In the genomic region with DNA sequence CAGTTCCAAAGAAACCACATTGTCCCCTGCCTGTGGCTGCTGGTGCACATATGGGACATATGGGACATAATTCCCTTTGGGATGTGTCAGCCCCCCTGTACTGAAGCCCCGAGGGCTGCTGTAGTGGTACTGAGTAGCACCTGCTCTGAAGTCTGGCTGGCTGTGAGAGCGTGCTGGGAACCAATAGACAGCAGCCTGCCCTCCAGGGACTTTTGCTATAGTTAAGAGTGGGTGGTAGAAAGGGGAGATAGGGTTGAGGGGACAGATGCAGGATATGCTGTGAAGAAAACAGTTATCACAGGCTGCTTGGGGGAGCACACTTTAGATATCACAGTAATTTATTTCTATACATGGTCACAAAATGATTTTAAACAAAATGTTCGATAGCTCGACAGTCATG, we compare ENCODE assay signal across 20 mouse cellular contexts.
DNase-seq lines count a peak whose midpoint lies in the region; ATAC-seq lines count a peak whose summit lies in the region.
"Had no signal": no experiment of that assay in that cellular context is flagged by ENCODE, and none has a peak within 500 bp of the region (broad histone marks: within the 10 kb centered on the region; RNA-seq: fewer than 3 reads in every experiment).

No protein-coding gene starts in this region.

- H3K4me3 ChIP-seq in hindbrain, embryonic 16.5 days (ENCODE audit: low read length), result no peak overlapping the region
- no peak overlapping the region for H3K4me3 ChIP-seq in hindbrain, embryonic 14.5 days (replicated peaks; ENCODE audit: low read length)
- no peak overlapping the region for H3K4me3 ChIP-seq in neural tube, embryonic 14.5 days (ENCODE audit: low read depth, low read length)
- H3K4me3 ChIP-seq in neural tube, embryonic 15.5 days (replicated peaks), result no peak overlapping the region
- H3K4me3 ChIP-seq: embryonic facial prominence, embryonic 13.5 days; forebrain, embryonic 12.5 days; gastrocnemius, adult 2 months; heart, embryonic 12.5 days; hindbrain, embryonic 10.5 days had no signal

- ATAC-seq in hindbrain, embryonic 16.5 days, result 0 out of 2 replicates have a peak, but pooled peaks have one; percentile 24
- ATAC-seq in hindbrain, embryonic 14.5 days (ENCODE audit: low FRiP score), result no peak
- peak; percentile 49; the same call in 1 of the 2 replicates for ATAC-seq in neural tube, embryonic 14.5 days (ENCODE audit: low read depth)
- ATAC-seq in neural tube, embryonic 15.5 days (ENCODE audit: low FRiP score), result no peak
- ATAC-seq: activated CD4-positive, CD25-positive, alpha-beta regulatory T cell, adult 4 months; Patski had no signal

- H3K9me3 ChIP-seq in hindbrain, embryonic 16.5 days (ENCODE audit: control insufficient read depth, low read length), result peaks cover 3% of the 10 kb centered on the region
- peaks cover 9% of the 10 kb centered on the region; the same call in 1 of the 2 replicates for H3K9me3 ChIP-seq in hindbrain, embryonic 14.5 days (ENCODE audit: control insufficient read depth, low read length)
- peaks cover 4% of the 10 kb centered on the region; the same call in 1 of the 2 replicates for H3K9me3 ChIP-seq in neural tube, embryonic 14.5 days (ENCODE audit: control insufficient read depth, low read length)
- H3K9me3 ChIP-seq in neural tube, embryonic 15.5 days (replicated peaks), result 0 out of 2 replicates have a peak, but pooled peaks cover 3% of the 10 kb centered on the region
- H3K9me3 ChIP-seq: embryonic facial prominence, embryonic 13.5 days had no signal

- DNase-seq in hindbrain, embryonic 14.5 days (ENCODE audit: low spot score), result no peak
- peak; percentile 67 to 72 for DNase-seq in B cell, adult 2 months
- DNase-seq in splenic B cell, adult 2 months (ENCODE audit: low read depth, low spot score), result peak; percentile 72
- no peak for DNase-seq in left cerebral cortex, adult 9 months (ENCODE audit: low spot score in 2 of 2)
- DNase-seq: adrenal gland, postnatal 14 days; cerebellum, adult 18-20 months; cerebellum, adult 9-11 months; cerebellum, postnatal 36 days; gastrocnemius, adult 2 months; gastrocnemius, postnatal 25 days had no signal

- H3K4me2 ChIP-seq in hindbrain, embryonic 16.5 days (ENCODE audit: low read length), result no peak overlapping the region
- H3K4me2 ChIP-seq in hindbrain, embryonic 14.5 days (replicated peaks), result no peak overlapping the region
- H3K4me2 ChIP-seq in neural tube, embryonic 14.5 days (ENCODE audit: low read depth, low read length), result no peak overlapping the region
- H3K4me2 ChIP-seq in neural tube, embryonic 15.5 days, result no peak overlapping the region
- H3K4me2 ChIP-seq: embryonic facial prominence, embryonic 13.5 days; forebrain, embryonic 12.5 days; heart, embryonic 12.5 days had no signal

- no peaks in the 10 kb centered on the region for H3K4me1 ChIP-seq in hindbrain, embryonic 16.5 days (ENCODE audit: control insufficient read depth, insufficient read depth, low read depth, low read length)
- no peaks in the 10 kb centered on the region for H3K4me1 ChIP-seq in hindbrain, embryonic 14.5 days (replicated peaks; ENCODE audit: control insufficient read depth, insufficient read depth, low read length)
- H3K4me1 ChIP-seq in neural tube, embryonic 14.5 days (ENCODE audit: control insufficient read depth, insufficient read depth, low read length), result no peaks in the 10 kb centered on the region
- no peaks in the 10 kb centered on the region for H3K4me1 ChIP-seq in neural tube, embryonic 15.5 days
- H3K4me1 ChIP-seq: embryonic facial prominence, embryonic 13.5 days; heart, embryonic 12.5 days; hindbrain, embryonic 10.5 days had no signal

- H3K27me3 ChIP-seq in hindbrain, embryonic 16.5 days (replicated peaks; ENCODE audit: control insufficient read depth, insufficient read depth, low read length), result no peaks in the 10 kb centered on the region
- H3K27me3 ChIP-seq in hindbrain, embryonic 14.5 days (ENCODE audit: control insufficient read depth, insufficient read depth, low read length), result no peaks in the 10 kb centered on the region
- H3K27me3 ChIP-seq in neural tube, embryonic 14.5 days (ENCODE audit: control insufficient read depth, insufficient read depth, low read length), result no peaks in the 10 kb centered on the region
- H3K27me3 ChIP-seq in neural tube, embryonic 15.5 days (replicated peaks), result no peaks in the 10 kb centered on the region
- H3K27me3 ChIP-seq in splenic B cell, adult 2 months (ENCODE audit: control insufficient read depth, insufficient read depth, low read length, poor library complexity, severe bottlenecking), result no peaks in the 10 kb centered on the region
- H3K27me3 ChIP-seq: CH12.LX; embryonic facial prominence, embryonic 13.5 days; forebrain, embryonic 12.5 days; heart, embryonic 12.5 days had no signal

- no peak overlapping the region for H3K27ac ChIP-seq in hindbrain, embryonic 16.5 days (ENCODE audit: low read depth, low read length)
- H3K27ac ChIP-seq in hindbrain, embryonic 14.5 days, result no peak overlapping the region
- H3K27ac ChIP-seq in neural tube, embryonic 14.5 days (ENCODE audit: low read depth, low read length), result no peak overlapping the region
- no peak overlapping the region for H3K27ac ChIP-seq in neural tube, embryonic 15.5 days (replicated peaks)
- H3K27ac ChIP-seq: embryonic facial prominence, embryonic 13.5 days; forebrain, embryonic 12.5 days; gastrocnemius, adult 2 months; hindbrain, embryonic 10.5 days had no signal

- 89% methylated on average over 4 of the region's 4 CpGs for WGBS in hindbrain, embryonic 16.5 days
- 91% methylated on average over 4 of the region's 4 CpGs for WGBS in hindbrain, embryonic 14.5 days
- 83% methylated on average over 4 of the region's 4 CpGs for WGBS in neural tube, embryonic 14.5 days
- WGBS in neural tube, embryonic 15.5 days, result 86% methylated on average over 4 of the region's 4 CpGs

- H3K36me3 ChIP-seq in hindbrain, embryonic 16.5 days (ENCODE audit: control insufficient read depth, insufficient read depth, low read length), result peaks cover 20% of the 10 kb centered on the region
- peaks cover 34% of the 10 kb centered on the region for H3K36me3 ChIP-seq in hindbrain, embryonic 14.5 days (replicated peaks; ENCODE audit: control insufficient read depth, insufficient read depth)
- no peaks in the 10 kb centered on the region for H3K36me3 ChIP-seq in neural tube, embryonic 14.5 days (ENCODE audit: control insufficient read depth, insufficient read depth, low read length)
- H3K36me3 ChIP-seq in neural tube, embryonic 15.5 days, result peaks cover 23% of the 10 kb centered on the region
- peaks cover 9% of the 10 kb centered on the region; the same call in 1 of the 2 replicates for H3K36me3 ChIP-seq in splenic B cell, adult 2 months (ENCODE audit: control insufficient read depth, insufficient read depth, low read length, poor library complexity, severe bottlenecking)

- H3K9ac ChIP-seq in hindbrain, embryonic 16.5 days (ENCODE audit: low read depth, low read length), result no peak overlapping the region
- no peak overlapping the region for H3K9ac ChIP-seq in hindbrain, embryonic 14.5 days
- H3K9ac ChIP-seq in neural tube, embryonic 14.5 days (replicated peaks; ENCODE audit: low read depth, low read length), result no peak overlapping the region
- no peak overlapping the region for H3K9ac ChIP-seq in neural tube, embryonic 15.5 days (replicated peaks)
- H3K9ac ChIP-seq: embryonic facial prominence, embryonic 13.5 days; forebrain, embryonic 12.5 days; heart, embryonic 12.5 days had no signal

Comparison
In these comparisons a context has a peak if more than half of its experiments do, and no peak if none do; other contexts are left out.
1. ATAC-seq: peak in hindbrain, embryonic 16.5 days (single experiment) and neural tube, embryonic 14.5 days (single experiment); none in hindbrain, embryonic 14.5 days (single experiment) and neural tube, embryonic 15.5 days (single experiment).
2. DNase-seq: peak in B cell, adult 2 months (2 of 2) and splenic B cell, adult 2 months (single experiment); none in hindbrain, embryonic 14.5 days (single experiment) and left cerebral cortex, adult 9 months (0 of 2).